ENCODE assay signal across 11 mouse cellular contexts in genomic region chr4:125145213-125145612, GRCm38 (mm10). TPM values are rescaled to one million over a fixed set of nuclear protein-coding genes. Genes with fewer than 3 reads are reported as not detected.
DNase-seq lines count a peak whose midpoint lies in the region; ATAC-seq and TF ChIP-seq lines count a peak whose summit lies in the region.
"Had no signal": no experiment of that assay in that cellular context is flagged by ENCODE, and none has a peak within 500 bp of the region (broad histone marks: within the 10 kb centered on the region; RNA-seq: fewer than 3 reads in every experiment).

No protein-coding gene starts in this region.

- TF ChIP-seq POLR2A in bone marrow macrophage, adult 2 months (IDR thresholded peaks at IDR 0.05; ENCODE audit: borderline replicate concordance, low read depth, low read length), result no peak

- ATAC-seq in intestine, embryonic 16.5 days, result no peak

- H3K36me3 ChIP-seq in heart, embryonic 10.5 days, result no peaks in the 10 kb centered on the region
- no peaks in the 10 kb centered on the region for H3K36me3 ChIP-seq in E14TG2a.4 (ENCODE audit: insufficient read depth, low read length)
- H3K36me3 ChIP-seq in intestine, embryonic 16.5 days (ENCODE audit: control insufficient read depth, insufficient read depth, low read length), result no peaks in the 10 kb centered on the region

- no peak overlapping the region for H3K27ac ChIP-seq in heart, embryonic 10.5 days
- H3K27ac ChIP-seq in bone marrow macrophage, adult 2 months (ENCODE audit: insufficient read depth, low read depth, low read length), result peak overlapping the region; percentile 88
- no peak overlapping the region for H3K27ac ChIP-seq in intestine, embryonic 16.5 days (ENCODE audit: low read length)

- no peaks in the 10 kb centered on the region for H3K9me3 ChIP-seq in heart, embryonic 10.5 days
- H3K9me3 ChIP-seq in E14TG2a.4 (ENCODE audit: low read length), result peaks cover 6% of the 10 kb centered on the region; the same call in 1 of the 2 replicates
- no peaks in the 10 kb centered on the region for H3K9me3 ChIP-seq in intestine, embryonic 16.5 days (ENCODE audit: control insufficient read depth, low read length)

- no peak overlapping the region for H3K4me2 ChIP-seq in intestine, embryonic 16.5 days (ENCODE audit: low read depth, low read length)

- intact Hi-C loops in heart, postnatal 36 days (cut with DNase I), result no loop called here

- H3K9ac ChIP-seq in intestine, embryonic 16.5 days (ENCODE audit: low read depth, low read length), result no peak overlapping the region

- 29% methylated on average over 10 of the region's 10 CpGs for WGBS in heart, embryonic 10.5 days
- WGBS in intestine, embryonic 16.5 days, result 22% methylated on average over 10 of the region's 10 CpGs

- peaks cover 51% of the 10 kb centered on the region for H3K27me3 ChIP-seq in heart, embryonic 10.5 days (ENCODE audit: insufficient read depth, poor library complexity, severe bottlenecking)
- peaks cover 5% of the 10 kb centered on the region; the same call in 1 of the 2 replicates for H3K27me3 ChIP-seq in E14TG2a.4 (ENCODE audit: insufficient read depth, low read length)
- no peaks in the 10 kb centered on the region for H3K27me3 ChIP-seq in intestine, embryonic 16.5 days (replicated peaks; ENCODE audit: control insufficient read depth, insufficient read depth, low read length)

- peak; percentile 9 to 48 for DNase-seq in heart, postnatal 36 days
- DNase-seq in heart, embryonic 10.5 days (ENCODE audit: low spot score), result no peak
- DNase-seq in lung, postnatal 25 days (ENCODE audit: low spot score), result peak; percentile 59
- no peak for DNase-seq in cerebellum, adult 11-12 months
- DNase-seq in kidney, adult 9 months, result no peak
- DNase-seq: kidney, adult 11 months; left cerebral cortex, postnatal 4 days had no signal

- 0 out of 2 replicates have a peak, but pooled peaks cover 3% of the 10 kb centered on the region for H3K4me1 ChIP-seq in heart, embryonic 10.5 days
- peaks cover 67% of the 10 kb centered on the region for H3K4me1 ChIP-seq in E14TG2a.4 (replicated peaks; ENCODE audit: low read depth, low read length)
- H3K4me1 ChIP-seq in bone marrow macrophage, adult 2 months (ENCODE audit: control insufficient read depth, insufficient read depth, low read length), result peaks cover 25% of the 10 kb centered on the region
- H3K4me1 ChIP-seq in intestine, embryonic 16.5 days (ENCODE audit: control insufficient read depth, insufficient read depth, low read length), result no peaks in the 10 kb centered on the region

- TF ChIP-seq CTCF in E14TG2a.4 (conservative IDR thresholded peaks at IDR 0.05; ENCODE audit: low read length), result no peak
- no peak for TF ChIP-seq CTCF in bone marrow macrophage, adult 2 months (IDR thresholded peaks at IDR 0.05; ENCODE audit: low read depth, low read length)

- no peak overlapping the region for H3K4me3 ChIP-seq in heart, embryonic 10.5 days
- H3K4me3 ChIP-seq in E14TG2a.4 (replicated peaks; ENCODE audit: low read length), result peak overlapping the region; percentile 37; the same call in 1 of the 2 replicates
- H3K4me3 ChIP-seq in bone marrow macrophage, adult 2 months (ENCODE audit: insufficient read depth, low read length), result peak overlapping the region; percentile 9; the same call in 1 of the 2 replicates
- H3K4me3 ChIP-seq in intestine, embryonic 16.5 days (ENCODE audit: low read length), result no peak overlapping the region
- H3K4me3 ChIP-seq: myocyte had no signal

RNA-seq across cellular contexts. Expression of gene Zc3h12a, which starts 17.6 kb away (rescaled TPM):
- total RNA-seq in heart, postnatal 36 days (2021), result 1 to 10 TPM; 3.3 to 4.5 TPM
- 0.92 and 1.2 TPM in 2 replicates for polyA plus RNA-seq in heart, embryonic 10.5 days (2016; fragmentation: Nextera tagmentation; extraction: Ambion mirVana)
- 27.3 and 29.1 TPM in 2 replicates for polyA plus RNA-seq in bone marrow macrophage, adult 2 months (2012; ENCODE audit: insufficient read depth, insufficient read length, missing spikeins)
- 1.4 and 1.5 TPM in 2 replicates for polyA plus RNA-seq in intestine, embryonic 16.5 days (2015; fragmentation: Nextera tagmentation; extraction: Ambion mirVana)

Comparison
In these comparisons a context has a peak if more than half of its experiments do, and no peak if none do; other contexts are left out.
1. DNase-seq: peak in heart, postnatal 36 days (2 of 2) and lung, postnatal 25 days (single experiment); none in heart, embryonic 10.5 days (single experiment), cerebellum, adult 11-12 months (single experiment) and kidney, adult 9 months (single experiment).
2. H3K4me3 ChIP-seq: peak in E14TG2a.4 (single experiment) and bone marrow macrophage, adult 2 months (single experiment); none in heart, embryonic 10.5 days (single experiment) and intestine, embryonic 16.5 days (single experiment).
3. RNA of gene Zc3h12a, which starts 17.6 kb away (polyA plus RNA-seq): 27.3 to 29.1 TPM in bone marrow macrophage, adult 2 months; 1.4 to 1.5 TPM in intestine, embryonic 16.5 days and 0.92 to 1.2 TPM in heart, embryonic 10.5 days; every median in the first group is over 10 times any median in the second.